Mouse (Mus musculus): ENCODE data around the gene 1600014C23Rik. TPM values are rescaled to one million over a fixed set of nuclear protein-coding genes. Genes with fewer than 3 reads are reported as not detected.

The 1600014C23Rik gene
- polyA plus RNA-seq, 1 experiment = not detected

GRCm38 (mm10) chr17:45709829-45710228, 23.8 kb downstream of the 1600014C23Rik start:
- 40% methylated on average over 3 of the region's 3 CpGs for WGBS
- TF ChIP-seq CTCF (IDR thresholded peaks at IDR 0.05; ENCODE audit: control insufficient read depth, insufficient read depth, low read length) (no peak), POLR2A (IDR thresholded peaks at IDR 0.05; ENCODE audit: borderline replicate concordance, control insufficient read depth, low read depth, low read length) (no peak)
- H3K4me1 ChIP-seq (ENCODE audit: control insufficient read depth, insufficient read depth, low read length) = no peaks in the 10 kb centered on the region; the same call in 1 of the 2 replicates
- H3K27ac ChIP-seq (ENCODE audit: control insufficient read depth, insufficient read depth, low read depth, low read length, poor library complexity) = no peak overlapping the region
- H3K4me3 ChIP-seq (replicated peaks; ENCODE audit: control insufficient read depth, low read depth, low read length) = no peak overlapping the region

- no peak overlapping the region for H3K4me3 ChIP-seq (replicated peaks; ENCODE audit: control insufficient read depth, low read depth, low read length)
- no peak for TF ChIP-seq POLR2A (IDR thresholded peaks at IDR 0.05; ENCODE audit: borderline replicate concordance, control insufficient read depth, low read depth, low read length)
- TF ChIP-seq CTCF (IDR thresholded peaks at IDR 0.05; ENCODE audit: control insufficient read depth, insufficient read depth, low read length) = no peak
- WGBS = 81% methylated on average over 8 of the region's 8 CpGs
- peaks cover 2% of the 10 kb centered on the region; the same call in 1 of the 2 replicates for H3K4me1 ChIP-seq (ENCODE audit: control insufficient read depth, insufficient read depth, low read length)
- H3K27ac ChIP-seq (ENCODE audit: control insufficient read depth, insufficient read depth, low read depth, low read length, poor library complexity) = no peak overlapping the region
Measured at GRCm38 (mm10) chr17:45708179-45708578, 25.5 kb downstream of the 1600014C23Rik start.

- H3K4me3 ChIP-seq (replicated peaks; ENCODE audit: control insufficient read depth, low read depth, low read length) = no peak overlapping the region
- H3K4me1 ChIP-seq (ENCODE audit: control insufficient read depth, insufficient read depth, low read length) = peaks cover 2% of the 10 kb centered on the region; the same call in 1 of the 2 replicates
- WGBS = 22% methylated on average over 3 of the region's 3 CpGs
- TF ChIP-seq POLR2A (IDR thresholded peaks at IDR 0.05; ENCODE audit: borderline replicate concordance, control insufficient read depth, low read depth, low read length) (no peak), CTCF (IDR thresholded peaks at IDR 0.05; ENCODE audit: control insufficient read depth, insufficient read depth, low read length) (no peak)
- no peak overlapping the region for H3K27ac ChIP-seq (ENCODE audit: control insufficient read depth, insufficient read depth, low read depth, low read length, poor library complexity)
Measured at GRCm38 (mm10) chr17:45707376-45707775, 26.3 kb downstream of the 1600014C23Rik start.

- WGBS = 16% methylated on average over 5 of the region's 5 CpGs
- no peak overlapping the region for H3K4me3 ChIP-seq (replicated peaks; ENCODE audit: control insufficient read depth, low read depth, low read length)
- no peak for TF ChIP-seq POLR2A (IDR thresholded peaks at IDR 0.05; ENCODE audit: borderline replicate concordance, control insufficient read depth, low read depth, low read length)
- H3K27ac ChIP-seq (ENCODE audit: control insufficient read depth, insufficient read depth, low read depth, low read length, poor library complexity) = no peak overlapping the region
- H3K4me1 ChIP-seq (ENCODE audit: control insufficient read depth, insufficient read depth, low read length) = peaks cover 2% of the 10 kb centered on the region; the same call in 1 of the 2 replicates
Measured at GRCm38 (mm10) chr17:45706796-45707195, 26.8 kb downstream of the 1600014C23Rik start.

GRCm38 (mm10) chr17:45703187-45703586, 30.5 kb downstream of the 1600014C23Rik start:
- Histone ChIP-seq H3K27ac (ENCODE audit: control insufficient read depth, insufficient read depth, low read depth, low read length, poor library complexity) (no peak overlapping the region), H3K4me3 (replicated peaks; ENCODE audit: control insufficient read depth, low read depth, low read length) (no peak overlapping the region), H3K4me1 (ENCODE audit: control insufficient read depth, insufficient read depth, low read length) (peaks cover 2% of the 10 kb centered on the region; the same call in 1 of the 2 replicates)
- TF ChIP-seq POLR2A (IDR thresholded peaks at IDR 0.05; ENCODE audit: borderline replicate concordance, control insufficient read depth, low read depth, low read length) (no peak), CTCF (IDR thresholded peaks at IDR 0.05; ENCODE audit: control insufficient read depth, insufficient read depth, low read length) (no peak)
- WGBS = 7% methylated on average over 7 of the region's 7 CpGs

- peaks cover 2% of the 10 kb centered on the region; the same call in 1 of the 2 replicates for H3K4me1 ChIP-seq (ENCODE audit: control insufficient read depth, insufficient read depth, low read length)
- H3K4me3 ChIP-seq (replicated peaks; ENCODE audit: control insufficient read depth, low read depth, low read length) = no peak overlapping the region
- WGBS = 32% methylated on average over 4 of the region's 4 CpGs
- H3K27ac ChIP-seq (ENCODE audit: control insufficient read depth, insufficient read depth, low read depth, low read length, poor library complexity) = no peak overlapping the region
- TF ChIP-seq POLR2A (IDR thresholded peaks at IDR 0.05; ENCODE audit: borderline replicate concordance, control insufficient read depth, low read depth, low read length) (no peak), CTCF (IDR thresholded peaks at IDR 0.05; ENCODE audit: control insufficient read depth, insufficient read depth, low read length) (no peak)
Measured at GRCm38 (mm10) chr17:45702254-45702653, 31.4 kb downstream of the 1600014C23Rik start.

- peaks cover 2% of the 10 kb centered on the region; the same call in 1 of the 2 replicates for H3K4me1 ChIP-seq (ENCODE audit: control insufficient read depth, insufficient read depth, low read length)
- no peak overlapping the region for H3K27ac ChIP-seq (ENCODE audit: control insufficient read depth, insufficient read depth, low read depth, low read length, poor library complexity)
- H3K4me3 ChIP-seq (replicated peaks; ENCODE audit: control insufficient read depth, low read depth, low read length) = no peak overlapping the region
- no peak for TF ChIP-seq CTCF (IDR thresholded peaks at IDR 0.05; ENCODE audit: control insufficient read depth, insufficient read depth, low read length)
- no peak for TF ChIP-seq POLR2A (IDR thresholded peaks at IDR 0.05; ENCODE audit: borderline replicate concordance, control insufficient read depth, low read depth, low read length)
- WGBS = 65% methylated on average over 9 of the region's 9 CpGs
Measured at GRCm38 (mm10) chr17:45701236-45701591, 32.4 kb downstream of the 1600014C23Rik start.

GRCm38 (mm10) chr17:45700496-45701235, 33.0 kb downstream of the 1600014C23Rik start:
- Histone ChIP-seq H3K4me1 (ENCODE audit: control insufficient read depth, insufficient read depth, low read length) (peaks cover 2% of the 10 kb centered on the region; the same call in 1 of the 2 replicates), H3K4me3 (replicated peaks; ENCODE audit: control insufficient read depth, low read depth, low read length) (no peak overlapping the region), H3K27ac (ENCODE audit: control insufficient read depth, insufficient read depth, low read depth, low read length, poor library complexity) (no peak overlapping the region)
- 75% methylated on average over 10 of the region's 16 CpGs for WGBS
- TF ChIP-seq CTCF (IDR thresholded peaks at IDR 0.05; ENCODE audit: control insufficient read depth, insufficient read depth, low read length) = no peak
- TF ChIP-seq POLR2A (IDR thresholded peaks at IDR 0.05; ENCODE audit: borderline replicate concordance, control insufficient read depth, low read depth, low read length) = no peak

Data from bone marrow, adult 2 months (tissue).